In genomic region chr13:97420773-97421172, GRCm38 (mm10) we compare ENCODE assay signal across 19 mouse cellular contexts.
"Had no signal": no experiment of that assay in that cellular context is flagged by ENCODE, and none has a peak within 500 bp of the region (broad histone marks: within the 10 kb centered on the region; RNA-seq: fewer than 3 reads in every experiment).

No protein-coding gene starts in this region.

- H3K9ac ChIP-seq: lung, embryonic 14.5 days; midbrain, embryonic 12.5 days; neural tube, embryonic 13.5 days; neural tube, embryonic 15.5 days had no signal

- H3K36me3 ChIP-seq: midbrain, embryonic 10.5 days; midbrain, embryonic 12.5 days; neural tube, embryonic 13.5 days; neural tube, embryonic 15.5 days had no signal

- H3K4me3 ChIP-seq: midbrain, embryonic 10.5 days; midbrain, embryonic 12.5 days; myocyte; neural tube, embryonic 13.5 days; neural tube, embryonic 15.5 days had no signal

- H3K9me3 ChIP-seq: midbrain, embryonic 10.5 days; midbrain, embryonic 12.5 days; neural tube, embryonic 13.5 days; neural tube, embryonic 15.5 days had no signal

- H3K27ac ChIP-seq: midbrain, embryonic 10.5 days; midbrain, embryonic 12.5 days; neural tube, embryonic 13.5 days; neural tube, embryonic 15.5 days had no signal

- H3K27me3 ChIP-seq: neural tube, embryonic 13.5 days; neural tube, embryonic 15.5 days had no signal

- DNase-seq: lung, adult 18-20 months; lung, embryonic 14.5 days; lung, postnatal 10 days; lung, postnatal 4 days; midbrain, embryonic 14.5 days; retina, postnatal 1 day; right cerebral cortex, adult 18-20 months; right cerebral cortex, postnatal 25 days; right cerebral cortex, postnatal 4 days; spleen, adult 18-20 months; thymus, adult 18-20 months; thymus, postnatal 14 days; thymus, postnatal 36 days had no signal

- ATAC-seq: midbrain, embryonic 16.5 days had no signal

- H3K4me2 ChIP-seq: lung, embryonic 14.5 days; midbrain, embryonic 12.5 days; neural tube, embryonic 13.5 days; neural tube, embryonic 15.5 days had no signal
